Mouse (Mus musculus) midbrain, embryonic 13.5 days (tissue): ENCODE data around the gene Camk2d. TPM values are rescaled to one million over a fixed set of nuclear protein-coding genes. Genes with fewer than 3 reads are reported as not detected.

Experiments
- ATAC-seq: fragments of 200-750 bp; cut with Nextera tagmentation; 2 replicates; pipeline ENCODE4 v1.8.0; 2017; ENCODE audit warnings: mild to moderate bottlenecking, moderate TSS enrichment, moderate library complexity
- H3K27ac ChIP-seq: fragments of 300-500 bp; sonication (generic); 2 replicates; pipeline ENCODE4 v1.5.1; 2015; ENCODE audit warnings: inconsistent platforms, mild to moderate bottlenecking, moderate library complexity
- H3K27me3 ChIP-seq: fragments of 300-500 bp; sonication (generic); 2 replicates; pipeline ENCODE4 v1.6.1; 2015; ENCODE audit warnings: mild to moderate bottlenecking, inconsistent platforms
- H3K36me3 ChIP-seq: fragments of 300-500 bp; sonication (generic); 2 replicates; pipeline ENCODE4 v1.6.1; 2015; ENCODE audit warnings: mild to moderate bottlenecking, inconsistent platforms
- H3K4me1 ChIP-seq: fragments of 300-500 bp; sonication (generic); replicated peaks from 2 replicates; pipeline ENCODE4 v1.6.1; 2015; ENCODE audit warnings: inconsistent platforms
- H3K4me2 ChIP-seq: fragments of 300-500 bp; sonication (generic); replicated peaks from 2 replicates; pipeline ENCODE4 v1.6.1; 2015; ENCODE audit warnings: moderate library complexity, mild to moderate bottlenecking, inconsistent platforms
- H3K4me3 ChIP-seq: fragments of 300-500 bp; sonication (generic); replicated peaks from 2 replicates; pipeline ENCODE4 v1.5.1; 2015; ENCODE audit warnings: mild to moderate bottlenecking, inconsistent platforms
- H3K9ac ChIP-seq: fragments of 300-500 bp; sonication (generic); replicated peaks from 2 replicates; pipeline ENCODE4 v1.6.1; 2015; ENCODE audit warnings: mild to moderate bottlenecking, inconsistent platforms
- H3K9me3 ChIP-seq: fragments of 300-500 bp; sonication (generic); 2 replicates; pipeline ENCODE4 v1.6.1; 2016; ENCODE audit warnings: mild to moderate bottlenecking, inconsistent platforms
- WGBS: fragments of 180-500 bp; shearing (Covaris S2); methylation state at CpG from one replicate; pipeline ENCODE4 v1.1.7; 2015; 5-methylcytosine and 5-hydroxymethylcytosine counted together
- polyA plus RNA-seq: library from polyadenylated mRNA; unstranded; fragments of >200 nt; fragmentation: Nextera tagmentation; extraction: Ambion mirVana; gene quantifications from 2 replicates; pipeline ENCODE4 v1.2.1, GENCODE M21; 2015

Camk2d gene
- polyA plus RNA-seq, 1 experiment from 2014 or later = 22.7 TPM

GRCm38 (mm10) chr3:126597596-126598328, 1.7 kb downstream of the Camk2d start:
- WGBS = under 1% methylated on average over 29 of the region's 29 CpGs
- Histone ChIP-seq H3K4me2 (peak overlapping the region; percentile 93), H3K4me3 (peak overlapping the region; percentile 90), H3K4me1 (peaks cover 10% of the 10 kb centered on the region; the same call in 1 of the 2 replicates), H3K9me3 (0 out of 2 replicates have a peak, but pooled peaks cover 4% of the 10 kb centered on the region), H3K27me3 (no peaks in the 10 kb centered on the region), H3K9ac (peak overlapping the region; percentile 87), H3K27ac (peak overlapping the region; percentile 95), H3K36me3 (no peaks in the 10 kb centered on the region)
- ATAC-seq = no peak; the same call in 1 of the 2 replicates

GRCm38 (mm10) chr3:126598329-126598676, 2.2 kb downstream of the Camk2d start:
- Histone ChIP-seq H3K36me3 (no peaks in the 10 kb centered on the region), H3K4me2 (peak overlapping the region; percentile 93), H3K4me1 (peaks cover 10% of the 10 kb centered on the region; the same call in 1 of the 2 replicates), H3K27ac (peak overlapping the region; percentile 44; the same call in 1 of the 2 replicates), H3K4me3 (peak overlapping the region; percentile 90), H3K9ac (peak overlapping the region; percentile 87), H3K27me3 (no peaks in the 10 kb centered on the region), H3K9me3 (0 out of 2 replicates have a peak, but pooled peaks cover 4% of the 10 kb centered on the region)
- WGBS = 3% methylated on average over 5 of the region's 5 CpGs
- ATAC-seq = no peak

- WGBS = 54% methylated on average over 3 of the region's 3 CpGs
- H3K9me3 ChIP-seq = 0 out of 2 replicates have a peak, but pooled peaks cover 4% of the 10 kb centered on the region
- peak overlapping the region; percentile 90 for H3K4me3 ChIP-seq
- peak overlapping the region; percentile 93 for H3K4me2 ChIP-seq
- H3K36me3 ChIP-seq = no peaks in the 10 kb centered on the region
- no peaks in the 10 kb centered on the region for H3K27me3 ChIP-seq
- ATAC-seq = no peak
- peaks cover 10% of the 10 kb centered on the region; the same call in 1 of the 2 replicates for H3K4me1 ChIP-seq
- 0 out of 2 replicates have a peak overlapping the region, but pooled peaks have one; percentile 2 for H3K9ac ChIP-seq
- no peak overlapping the region for H3K27ac ChIP-seq
Observed at GRCm38 (mm10) chr3:126598881-126599280, 2.8 kb downstream of the Camk2d start.

- peaks cover 10% of the 10 kb centered on the region; the same call in 1 of the 2 replicates for H3K4me1 ChIP-seq
- H3K36me3 ChIP-seq = no peaks in the 10 kb centered on the region
Observed at GRCm38 (mm10) chr3:126599335-126599734, 3.2 kb downstream of the Camk2d start.

GRCm38 (mm10) chr3:126599936-126600335, 3.8 kb downstream of the Camk2d start:
- WGBS = 45% methylated on average over 10 of the region's 10 CpGs
- H3K9ac ChIP-seq = no peak overlapping the region
- H3K36me3 ChIP-seq = no peaks in the 10 kb centered on the region
- peaks cover 10% of the 10 kb centered on the region; the same call in 1 of the 2 replicates for H3K4me1 ChIP-seq
- no peak for ATAC-seq
- no peak overlapping the region for H3K27ac ChIP-seq
- H3K4me3 ChIP-seq = no peak overlapping the region
- 0 out of 2 replicates have a peak, but pooled peaks cover 4% of the 10 kb centered on the region for H3K9me3 ChIP-seq
- H3K4me2 ChIP-seq = no peak overlapping the region
- no peaks in the 10 kb centered on the region for H3K27me3 ChIP-seq

More at GRCm38 (mm10) chr3:126599335-126599734, 3.2 kb downstream of the Camk2d start:
- no peak overlapping the region for H3K9ac ChIP-seq
- H3K4me2 ChIP-seq = no peak overlapping the region
- H3K27ac ChIP-seq = no peak overlapping the region
- WGBS = 93% methylated on average over 2 of the region's 2 CpGs
- H3K27me3 ChIP-seq = no peaks in the 10 kb centered on the region
- ATAC-seq = no peak
- no peak overlapping the region for H3K4me3 ChIP-seq
- 0 out of 2 replicates have a peak, but pooled peaks cover 4% of the 10 kb centered on the region for H3K9me3 ChIP-seq

GRCm38 (mm10) chr3:126602772-126603171, 6.7 kb downstream of the Camk2d start:
- H3K9ac ChIP-seq = no peak overlapping the region
- no peaks in the 10 kb centered on the region for H3K27me3 ChIP-seq
- 0 out of 2 replicates have a peak, but pooled peaks cover 4% of the 10 kb centered on the region for H3K9me3 ChIP-seq
- no peak overlapping the region for H3K4me3 ChIP-seq
- H3K27ac ChIP-seq = no peak overlapping the region
- H3K4me1 ChIP-seq = peaks cover 10% of the 10 kb centered on the region; the same call in 1 of the 2 replicates
- 81% methylated on average over 11 of the region's 11 CpGs for WGBS
- ATAC-seq = no peak
- no peak overlapping the region for H3K4me2 ChIP-seq
- H3K36me3 ChIP-seq = no peaks in the 10 kb centered on the region

- Histone ChIP-seq H3K27ac (no peak overlapping the region), H3K9ac (no peak overlapping the region), H3K27me3 (no peaks in the 10 kb centered on the region), H3K36me3 (no peaks in the 10 kb centered on the region), H3K9me3 (0 out of 2 replicates have a peak, but pooled peaks cover 4% of the 10 kb centered on the region), H3K4me2 (no peak overlapping the region), H3K4me3 (no peak overlapping the region), H3K4me1 (no peaks in the 10 kb centered on the region)
- ATAC-seq = no peak
- WGBS = 88% methylated on average over 9 of the region's 9 CpGs
Observed at GRCm38 (mm10) chr3:126604656-126605434, 8.7 kb downstream of the Camk2d start.

GRCm38 (mm10) chr3:126609310-126609709, 13.2 kb downstream of the Camk2d start:
- 78% methylated on average over 5 of the region's 5 CpGs for WGBS

GRCm38 (mm10) chr3:126609795-126610451, 13.8 kb downstream of the Camk2d start:
- Histone ChIP-seq H3K36me3 (no peaks in the 10 kb centered on the region), H3K27me3 (no peaks in the 10 kb centered on the region), H3K4me1 (peaks cover 4% of the 10 kb centered on the region; the same call in 1 of the 2 replicates), H3K4me3 (no peak overlapping the region), H3K4me2 (no peak overlapping the region), H3K9ac (no peak overlapping the region), H3K9me3 (no peaks in the 10 kb centered on the region), H3K27ac (no peak overlapping the region)
- WGBS = 68% methylated on average over 14 of the region's 14 CpGs
- peak; percentile 37; the same call in 1 of the 2 replicates for ATAC-seq

More at GRCm38 (mm10) chr3:126609310-126609709, 13.2 kb downstream of the Camk2d start:
- H3K9me3 ChIP-seq = no peaks in the 10 kb centered on the region
- H3K4me1 ChIP-seq = peaks cover 4% of the 10 kb centered on the region; the same call in 1 of the 2 replicates
- no peaks in the 10 kb centered on the region for H3K36me3 ChIP-seq
- no peak overlapping the region for H3K9ac ChIP-seq
- H3K27me3 ChIP-seq = no peaks in the 10 kb centered on the region
- no peak overlapping the region for H3K4me3 ChIP-seq
- no peak overlapping the region for H3K27ac ChIP-seq
- H3K4me2 ChIP-seq = no peak overlapping the region
- no peak for ATAC-seq

- H3K27me3 ChIP-seq = no peaks in the 10 kb centered on the region
- no peak overlapping the region for H3K9ac ChIP-seq
- H3K9me3 ChIP-seq = 0 out of 2 replicates have a peak, but pooled peaks cover 2% of the 10 kb centered on the region
- H3K4me2 ChIP-seq = no peak overlapping the region
- H3K4me1 ChIP-seq = peaks cover 4% of the 10 kb centered on the region; the same call in 1 of the 2 replicates
- no peak overlapping the region for H3K4me3 ChIP-seq
- WGBS = 15% methylated on average over 7 of the region's 7 CpGs
- ATAC-seq = no peak
- H3K36me3 ChIP-seq = no peaks in the 10 kb centered on the region
- H3K27ac ChIP-seq = no peak overlapping the region
Observed at GRCm38 (mm10) chr3:126611624-126612023, 15.5 kb downstream of the Camk2d start.

GRCm38 (mm10) chr3:126612748-126613509, 16.8 kb downstream of the Camk2d start:
- Histone ChIP-seq H3K4me2 (no peak overlapping the region), H3K27ac (no peak overlapping the region), H3K9ac (no peak overlapping the region), H3K4me1 (peaks cover 4% of the 10 kb centered on the region; the same call in 1 of the 2 replicates), H3K36me3 (no peaks in the 10 kb centered on the region), H3K27me3 (no peaks in the 10 kb centered on the region), H3K4me3 (no peak overlapping the region), H3K9me3 (0 out of 2 replicates have a peak, but pooled peaks cover 3% of the 10 kb centered on the region)
- no peak for ATAC-seq
- 31% methylated on average over 4 of the region's 4 CpGs for WGBS
